Mouse (Mus musculus): ENCODE data around the gene Col4a6.

GRCm38 (mm10) chrX:141236564-141237333, 237.1 kb downstream of the Col4a6 start:
- TF ChIP-seq POLR2A (IDR thresholded peaks at IDR 0.05; ENCODE audit: low read depth, low read length) (no peak), CTCF (IDR thresholded peaks at IDR 0.05; ENCODE audit: borderline replicate concordance, insufficient read depth, low read length) (no peak)

Data from embryonic fibroblast, embryonic 13.5 days (primary cell).